Mouse (Mus musculus): ENCODE results near the gene Uba5.

Uba5 gene

DNA sequence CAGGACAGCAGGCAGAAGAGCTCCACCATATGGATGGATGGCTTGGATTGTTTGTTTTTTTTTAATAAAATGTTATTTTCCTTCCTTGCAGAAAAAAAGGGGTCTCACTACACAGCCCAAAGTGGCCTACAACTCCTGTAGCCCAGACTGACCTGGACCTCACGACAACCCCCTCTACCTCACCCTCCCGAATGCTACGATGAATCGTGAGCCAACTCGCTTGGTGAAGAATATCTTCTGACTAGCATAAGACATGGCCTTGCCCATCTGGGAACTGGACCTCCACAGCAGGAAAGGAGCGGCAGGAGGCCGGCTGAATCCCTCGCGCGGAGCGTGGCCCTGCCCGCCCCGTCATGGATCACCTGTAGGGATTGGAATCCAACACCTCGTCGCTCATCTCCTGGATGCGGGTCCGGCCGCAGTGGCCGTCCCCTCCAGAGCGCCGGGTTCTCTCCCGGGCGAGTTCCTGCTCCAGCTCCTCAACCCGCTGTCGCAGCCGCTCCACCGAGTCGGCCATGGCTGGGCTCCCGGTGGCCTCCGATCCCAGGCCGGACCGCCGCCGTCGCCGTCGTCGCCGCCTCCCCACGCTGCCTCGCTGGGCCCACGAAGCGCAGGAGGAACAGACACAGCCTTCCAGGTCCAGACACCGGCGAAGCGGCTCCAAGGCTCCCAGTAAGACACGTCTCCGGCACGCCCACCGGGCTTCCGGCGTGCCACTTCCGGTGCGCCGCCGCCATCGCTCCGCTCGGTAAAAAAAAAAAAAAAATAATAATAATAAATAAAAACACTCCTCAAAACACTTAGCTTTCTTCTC, at the start of gene Uba5:
Uba5 (minus strand) TSS at position 705 of the 814 bp plus-strand sequence.
- in situ Hi-C loops (cut with MboI, MseI), result no loop called here

- in situ Hi-C loops (cut with MboI, MseI), result no loop called here
Observed at GRCm38 (mm10) chr9:104109151-104109550, 46.2 kb upstream of the Uba5 start.

- in situ Hi-C loops (cut with MboI, MseI), result no loop called here
Observed at GRCm38 (mm10) chr9:104108571-104109143, 45.7 kb upstream of the Uba5 start.

GRCm38 (mm10) chr9:104107482-104107881, 44.5 kb upstream of the Uba5 start:
- in situ Hi-C loops (cut with MboI, MseI), result no loop called here

- in situ Hi-C loops (cut with MboI, MseI), result no loop called here
Observed at GRCm38 (mm10) chr9:104106930-104107329, 44.0 kb upstream of the Uba5 start.

DNA sequence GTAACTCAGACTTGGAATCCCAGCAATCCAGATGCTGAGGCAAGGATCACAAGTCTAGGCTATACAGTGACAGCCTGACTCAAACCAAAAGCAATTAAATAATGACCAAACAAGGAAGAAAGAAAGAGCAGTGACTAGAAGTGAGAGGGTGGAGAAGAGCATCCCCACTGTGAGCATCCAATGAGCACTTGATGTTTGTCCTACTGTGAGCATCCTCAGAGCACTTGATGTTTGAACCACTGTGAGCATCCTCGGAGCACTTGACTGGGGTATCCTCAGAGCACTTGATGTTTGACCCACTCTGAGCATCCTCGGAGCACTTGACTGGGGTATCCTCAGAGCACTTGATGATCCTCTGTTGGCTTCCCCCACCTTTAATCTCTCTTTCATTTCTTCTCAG, 42.1 kb upstream of the Uba5 start:
- in situ Hi-C loops (cut with MboI, MseI), result no loop called here

DNA sequence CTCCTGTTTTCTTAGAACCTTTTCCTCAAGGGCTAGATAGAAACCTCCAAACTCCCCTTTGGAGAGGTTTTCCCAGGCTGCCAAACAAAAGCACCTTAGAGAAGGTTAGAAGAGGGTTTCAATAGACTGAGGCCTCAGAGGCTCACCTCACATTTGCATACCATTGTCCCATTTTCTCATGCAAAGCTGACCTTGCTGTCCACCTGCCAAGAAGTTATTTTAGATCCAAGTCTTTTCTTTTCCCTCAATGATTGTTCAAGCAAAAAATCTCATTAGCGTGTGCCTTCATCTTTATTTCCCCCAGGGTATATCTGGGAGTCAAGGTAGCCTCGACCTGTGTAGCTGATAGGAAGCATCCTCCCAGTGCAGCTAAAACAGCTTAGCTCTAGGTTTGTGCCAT, 40.0 kb upstream of the Uba5 start:
- in situ Hi-C loops (cut with MboI, MseI), result no loop called here

GRCm38 (mm10) chr9:104102301-104102700, 39.4 kb upstream of the Uba5 start:
- in situ Hi-C loops (cut with MboI, MseI), result no loop called here

DNA sequence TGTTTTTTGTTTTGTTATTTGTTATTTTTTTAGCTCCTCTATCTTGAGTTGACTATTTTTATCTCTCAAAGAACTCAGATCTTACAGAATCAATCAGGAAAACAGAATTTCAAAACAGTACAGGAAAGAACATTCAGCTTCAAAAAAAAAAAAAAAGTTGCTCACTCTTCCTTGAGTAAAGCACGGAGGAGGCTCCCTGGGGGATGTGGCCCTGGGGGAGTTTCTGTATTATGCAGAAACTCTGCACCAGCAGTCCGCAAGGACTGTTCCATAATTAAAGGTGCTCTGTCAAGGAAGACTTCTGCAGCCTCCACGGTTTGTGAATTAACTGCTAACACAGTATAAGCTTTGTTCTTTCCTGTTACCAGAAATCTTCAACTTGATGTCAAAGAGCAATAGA, 38.5 kb upstream of the Uba5 start:
- in situ Hi-C loops (cut with MboI, MseI), result no loop called here

DNA sequence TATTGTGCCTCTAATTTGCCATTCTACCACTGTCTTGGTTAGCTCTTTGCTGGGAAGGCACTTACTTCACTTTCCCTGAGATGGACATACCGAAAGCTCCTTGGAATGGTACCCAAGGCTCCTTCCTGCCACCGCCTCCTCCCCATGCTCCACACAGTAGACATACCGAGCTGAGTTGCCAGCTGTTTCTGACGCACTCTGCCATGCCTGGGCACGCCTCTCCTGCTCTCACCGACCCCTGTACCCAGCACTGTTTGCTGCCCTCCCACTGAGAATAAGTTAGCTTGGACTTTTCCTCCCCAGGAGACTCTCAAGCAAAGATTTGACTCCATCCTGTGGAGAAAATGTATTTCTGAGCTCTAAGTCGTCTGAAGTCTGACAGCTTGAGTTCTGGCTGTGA, 37.9 kb upstream of the Uba5 start:
- in situ Hi-C loops (cut with MboI, MseI), result no loop called here

- in situ Hi-C loops (cut with MboI, MseI), result no loop called here
Observed at GRCm38 (mm10) chr9:104099060-104099459, 36.1 kb upstream of the Uba5 start.

GRCm38 (mm10) chr9:104098256-104098655, 35.3 kb upstream of the Uba5 start:
- in situ Hi-C loops (cut with MboI, MseI), result no loop called here

- in situ Hi-C loops (cut with MboI, MseI), result no loop called here
Observed at GRCm38 (mm10) chr9:104092945-104093344, 30.0 kb upstream of the Uba5 start.

- in situ Hi-C loops (cut with MboI, MseI), result no loop called here
Observed at GRCm38 (mm10) chr9:104088555-104088954, 25.6 kb upstream of the Uba5 start.

DNA sequence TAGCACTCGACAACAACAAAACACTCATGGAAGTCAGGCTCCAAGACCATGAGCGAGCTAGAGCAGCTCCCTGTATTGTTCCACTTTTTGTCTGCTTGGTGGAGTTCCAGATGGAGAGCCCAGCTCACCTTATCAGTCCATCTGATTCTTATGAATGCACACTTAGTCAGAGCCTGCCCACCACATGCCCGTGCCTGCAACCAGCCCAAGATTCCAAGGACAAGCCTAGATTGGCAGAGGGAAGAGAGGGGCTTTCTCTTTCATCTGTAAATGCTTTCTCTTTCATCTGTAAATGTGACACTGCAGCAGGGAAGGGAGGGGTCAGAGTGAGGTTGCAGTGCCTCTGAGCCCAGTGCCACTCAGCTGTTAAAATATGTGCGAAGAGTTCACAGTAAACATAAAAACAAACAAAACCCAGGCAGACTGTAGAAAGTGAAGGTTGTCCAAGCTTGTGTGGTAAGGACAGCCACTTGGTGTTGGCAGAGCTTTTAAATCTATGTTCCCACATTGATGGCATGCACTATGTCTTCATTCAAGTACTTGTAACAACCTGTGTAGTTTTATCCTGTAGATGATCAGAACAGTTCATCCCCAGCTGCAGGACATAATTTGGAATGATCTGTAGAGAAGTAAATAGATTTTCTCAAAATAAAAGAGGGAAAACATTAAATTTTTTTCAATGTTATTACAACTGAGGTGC, 22.9 kb upstream of the Uba5 start:
- in situ Hi-C loops (cut with MboI, MseI), result no loop called here

DNA sequence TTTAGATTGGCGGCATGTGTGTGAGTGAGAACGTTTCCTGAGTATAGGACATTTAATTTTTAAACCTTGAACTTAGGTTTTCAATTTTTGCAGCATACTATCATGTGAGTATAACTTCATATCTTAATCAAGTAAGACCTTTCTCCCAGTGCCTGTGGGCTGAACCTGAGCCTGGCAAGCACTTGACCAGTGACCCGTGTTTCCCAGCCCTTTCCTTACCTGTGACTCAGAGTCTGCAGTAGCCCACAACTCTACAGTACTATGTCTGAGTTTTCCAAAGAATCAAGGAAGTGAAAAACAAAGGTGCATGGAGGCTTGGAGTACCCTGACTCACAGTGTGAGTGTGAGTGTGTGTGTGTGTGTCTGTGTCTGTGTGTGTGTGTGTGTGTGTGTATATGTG, 17.1 kb upstream of the Uba5 start:
- in situ Hi-C loops (cut with MboI, MseI), result no loop called here

DNA sequence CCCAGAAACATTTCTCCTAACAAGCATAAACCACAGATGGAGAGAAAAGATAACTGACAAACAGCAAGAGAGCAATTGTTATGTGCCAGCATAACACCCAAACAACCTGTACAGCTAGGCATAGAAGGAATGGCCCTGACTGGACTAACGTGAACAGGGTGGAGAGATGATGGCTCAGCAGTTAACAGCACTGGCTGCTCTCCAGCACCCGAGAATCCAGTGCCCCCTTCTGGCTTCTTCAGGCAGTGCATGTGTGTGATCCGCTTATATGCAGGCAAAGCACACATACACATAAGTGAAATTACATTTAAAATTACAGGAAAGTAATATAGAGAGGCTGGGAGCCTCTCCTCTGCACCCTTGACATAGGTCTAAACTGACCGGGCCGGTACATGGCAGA, 16.4 kb upstream of the Uba5 start:
- in situ Hi-C loops (cut with MboI, MseI), result no loop called here

DNA sequence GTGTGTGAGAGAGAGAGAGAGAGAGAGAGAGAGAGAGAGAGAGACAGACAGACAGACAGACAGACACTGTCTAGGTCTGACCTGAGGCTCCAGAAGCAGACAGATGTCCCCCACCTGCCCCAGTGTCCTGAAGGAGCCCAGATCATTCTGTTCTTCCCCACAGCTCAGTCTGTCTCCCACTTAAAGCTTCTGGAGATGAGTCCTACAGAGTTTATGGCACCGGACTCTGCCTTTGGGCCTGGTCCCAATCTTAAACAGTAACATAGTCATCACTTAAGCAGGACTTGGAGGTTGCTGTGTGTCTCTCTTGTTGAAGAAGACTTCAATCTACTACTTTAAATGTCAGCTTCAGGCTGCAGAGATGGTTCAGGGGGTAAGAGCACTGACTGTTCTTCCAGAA, 15.8 kb upstream of the Uba5 start:
- in situ Hi-C loops (cut with MboI, MseI), result no loop called here

GRCm38 (mm10) chr9:104075808-104076207, 12.9 kb upstream of the Uba5 start:
- in situ Hi-C loops (cut with MboI, MseI), result no loop called here

GRCm38 (mm10) chr9:104070863-104071604, 8.1 kb upstream of the Uba5 start:
- in situ Hi-C loops (cut with MboI, MseI), result no loop called here

DNA sequence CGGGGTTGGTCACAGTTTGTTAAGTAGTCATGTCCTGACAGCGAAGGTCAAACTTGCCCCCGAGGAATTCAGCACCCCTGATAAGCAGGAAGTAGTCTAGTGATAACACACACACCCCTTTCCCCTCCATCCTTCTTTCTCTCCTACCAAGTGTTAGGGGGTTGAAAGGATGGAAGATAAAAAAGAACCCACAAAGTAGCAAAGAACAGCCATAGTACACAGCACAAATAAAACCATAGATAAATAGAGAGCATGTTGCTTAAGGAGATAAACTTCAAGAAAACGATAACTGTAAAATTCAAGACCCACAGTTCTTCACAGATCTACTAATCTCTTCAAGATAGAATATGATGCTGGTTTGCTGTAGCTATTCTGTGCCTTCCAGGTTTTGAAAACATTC, 7.3 kb upstream of the Uba5 start:
- in situ Hi-C loops (cut with MboI, MseI), result no loop called here

DNA sequence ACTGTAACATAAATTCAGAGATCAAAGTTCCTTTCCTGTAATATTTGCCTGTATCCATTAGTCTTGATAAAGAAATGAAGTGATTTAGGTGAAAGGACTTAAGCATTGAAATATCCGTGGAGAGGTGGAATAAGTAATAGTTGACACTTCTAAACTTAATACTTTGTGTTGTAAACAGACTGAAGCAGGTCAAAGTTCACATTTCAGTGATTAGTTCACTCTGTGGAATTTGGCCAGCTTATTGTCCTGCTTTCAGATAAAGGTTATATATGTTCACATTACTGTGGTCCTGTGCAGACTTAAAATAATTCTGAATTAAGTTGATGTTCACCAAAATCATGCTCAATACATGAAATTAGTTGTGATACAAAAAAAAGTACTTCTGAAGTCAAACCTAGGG, 1.6 kb upstream of the Uba5 start:
- in situ Hi-C loops (cut with MboI, MseI), result no loop called here
